Mouse (Mus musculus) embryo, embryonic 10 days (tissue): ENCODE measurements around the gene Cdk1.

ENCODE experiments used
- DNase-seq: peaks from one replicate; pipeline ENCODE4 v3.0.0-alpha.2; 2015; ENCODE audit warnings: low spot score

The Cdk1 gene

DNA sequence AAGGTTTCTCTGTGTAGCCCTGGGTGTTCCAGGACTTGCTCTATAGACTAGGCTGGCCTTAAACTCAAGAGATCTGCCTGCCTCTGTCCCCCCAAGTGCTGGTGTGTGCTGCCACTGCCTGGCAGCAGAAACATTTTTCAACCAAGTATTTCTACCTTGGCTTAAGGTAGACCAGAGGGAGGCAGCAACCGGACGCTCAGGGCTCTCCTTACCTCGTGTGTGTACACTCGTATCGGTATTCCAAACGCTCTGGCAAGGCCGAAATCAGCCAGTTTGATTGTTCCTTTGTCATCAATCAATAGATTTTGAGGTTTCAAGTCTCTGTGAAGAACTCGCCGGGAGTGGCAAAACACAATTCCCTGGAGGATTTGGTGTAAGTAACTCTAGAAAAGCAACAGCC, 10.4 kb downstream of the Cdk1 start:
- DNase-seq: no peak

- no peak for DNase-seq
Observed at GRCm38 (mm10) chr10:69341570-69342227, 11.0 kb downstream of the Cdk1 start.

DNA sequence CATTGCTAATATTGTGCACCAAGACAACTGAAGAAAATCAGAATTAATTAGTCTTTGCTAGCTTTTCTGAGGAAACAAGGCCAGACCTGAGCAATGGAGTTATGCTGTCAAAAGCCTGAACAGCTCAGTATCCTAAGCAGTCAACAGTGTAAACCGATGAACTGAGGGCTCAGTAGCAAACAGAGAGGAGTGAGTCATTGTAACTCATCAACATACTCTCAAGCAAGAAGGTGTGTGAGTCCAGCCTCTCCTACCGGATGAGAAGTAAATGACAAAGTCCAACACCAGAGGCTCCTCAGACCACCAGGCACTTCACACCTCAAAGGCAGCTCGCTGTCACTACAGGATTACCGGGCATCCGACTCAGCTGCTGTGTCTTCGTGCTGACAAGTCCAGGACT, 12.7 kb downstream of the Cdk1 start:
- DNase-seq: no peak

- DNase-seq: no peak
Observed at GRCm38 (mm10) chr10:69336219-69336618, 16.5 kb downstream of the Cdk1 start.

DNA sequence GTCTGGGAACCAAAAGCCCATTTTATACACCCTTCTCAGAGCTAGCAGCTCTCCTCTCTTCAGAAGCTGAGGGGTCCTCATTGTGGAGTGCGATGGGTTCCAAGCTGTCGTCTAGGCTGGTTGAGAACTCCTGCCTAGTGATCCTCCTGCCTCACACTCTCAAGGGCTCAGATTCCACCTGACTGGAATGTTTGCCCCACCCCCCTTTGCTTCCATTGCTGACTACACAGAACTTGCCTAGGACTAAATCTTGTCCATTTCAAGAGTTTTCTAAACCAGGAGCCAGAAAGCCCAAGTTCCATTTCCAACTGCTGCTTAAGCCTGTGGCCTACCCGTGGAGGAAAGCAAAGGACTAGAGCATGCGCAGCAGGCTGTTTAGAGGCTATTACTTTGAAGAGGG, 17.1 kb downstream of the Cdk1 start:
- no peak for DNase-seq

DNA sequence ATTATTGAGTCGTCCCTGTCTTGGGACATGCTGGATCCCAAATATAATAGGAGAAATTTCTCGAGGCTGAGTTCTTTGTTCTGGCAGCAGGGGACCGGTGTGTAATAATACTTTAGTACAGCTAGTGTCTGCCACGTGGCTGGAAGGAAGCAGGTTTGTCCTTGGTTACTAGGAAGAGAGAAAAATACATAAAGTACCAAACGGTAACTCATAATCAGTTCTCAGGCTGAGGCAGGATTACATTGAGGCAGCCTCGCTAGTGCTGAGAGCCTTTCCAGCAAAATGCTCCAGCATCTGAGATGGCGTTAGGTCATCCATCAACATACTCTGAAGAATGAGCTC, 17.6 kb downstream of the Cdk1 start:
- no peak for DNase-seq

DNA sequence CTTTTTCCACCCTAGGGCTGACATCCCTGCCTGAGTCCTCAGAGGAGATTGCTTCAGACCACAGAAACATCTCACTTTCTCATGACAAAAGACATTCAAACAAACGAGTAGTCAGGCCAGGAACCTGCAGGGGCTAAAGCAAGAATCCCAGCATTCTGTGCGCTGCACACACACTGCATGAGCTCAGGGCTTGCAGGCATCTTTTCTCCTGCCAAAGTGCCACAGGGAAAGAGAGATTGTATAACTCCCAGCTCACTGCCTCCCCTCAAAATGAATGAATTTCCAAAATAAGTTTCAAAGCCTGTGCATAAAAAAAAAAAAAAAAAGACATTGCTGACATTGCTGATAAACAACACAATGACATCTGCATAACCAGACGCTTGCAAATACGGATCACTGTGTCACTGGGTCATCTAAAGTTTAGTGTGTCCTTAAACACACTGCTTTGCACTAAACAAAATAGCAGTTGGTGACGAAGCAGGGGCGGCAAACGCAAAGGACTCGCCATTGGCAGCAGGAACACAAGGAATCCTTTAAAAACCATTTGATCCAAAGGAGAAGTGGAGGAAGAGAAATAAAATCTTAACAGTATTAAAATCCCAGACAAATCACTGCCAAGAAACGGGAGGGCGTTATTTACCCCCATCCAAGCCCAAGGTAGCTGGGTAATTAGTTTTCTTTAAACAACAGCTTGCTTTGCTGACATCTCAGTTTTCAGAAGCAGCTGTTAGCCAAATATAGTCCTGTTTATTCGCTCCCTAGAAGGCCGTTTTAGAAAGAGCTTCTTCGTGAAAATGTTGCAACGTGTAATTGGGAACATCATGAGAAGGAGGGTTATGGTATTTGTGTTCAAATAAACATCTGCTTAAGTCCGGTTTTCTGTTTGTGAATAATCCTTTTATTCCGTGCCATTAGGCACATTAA, 18.2 kb downstream of the Cdk1 start:
- DNase-seq: no peak

DNA sequence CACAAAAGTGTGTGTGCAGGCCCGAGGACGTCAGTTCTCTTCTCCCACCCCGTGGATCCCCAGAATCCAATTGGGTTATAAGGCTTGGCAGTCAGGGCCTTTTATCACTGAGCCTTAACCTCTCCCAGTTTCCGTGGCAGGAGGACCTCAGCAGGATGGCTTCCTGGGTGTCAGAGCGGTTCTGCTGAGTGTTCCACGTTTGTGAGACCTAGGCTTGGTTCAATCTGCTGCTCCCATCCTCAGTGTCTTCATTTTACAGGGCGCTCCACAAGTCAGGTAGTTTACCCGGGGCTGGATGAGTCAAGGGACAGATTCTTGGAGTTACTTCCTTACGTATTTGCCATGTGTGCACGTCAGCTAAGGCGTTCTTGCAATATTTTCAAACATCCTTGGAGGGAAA, 19.5 kb downstream of the Cdk1 start:
- DNase-seq: no peak

DNA sequence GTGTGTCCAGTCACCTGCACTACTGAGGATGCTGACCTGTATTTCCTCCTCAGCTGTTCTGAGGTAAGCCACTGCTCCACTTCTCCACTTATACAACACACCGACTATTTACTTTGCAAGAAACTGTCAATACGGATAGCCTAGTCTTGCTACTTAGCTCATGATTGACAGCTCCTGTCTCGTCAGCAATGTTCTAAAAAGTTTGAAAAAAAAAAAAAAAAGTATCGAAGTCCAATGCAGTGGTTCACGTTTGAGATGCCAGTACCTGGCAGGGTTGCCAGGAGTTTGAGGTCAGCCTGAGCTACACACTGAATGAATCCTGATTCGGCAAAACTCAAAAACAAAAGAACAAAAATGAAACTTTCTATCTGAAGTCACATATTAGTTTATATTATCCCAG, 21.5 kb downstream of the Cdk1 start:
- DNase-seq: no peak

DNA sequence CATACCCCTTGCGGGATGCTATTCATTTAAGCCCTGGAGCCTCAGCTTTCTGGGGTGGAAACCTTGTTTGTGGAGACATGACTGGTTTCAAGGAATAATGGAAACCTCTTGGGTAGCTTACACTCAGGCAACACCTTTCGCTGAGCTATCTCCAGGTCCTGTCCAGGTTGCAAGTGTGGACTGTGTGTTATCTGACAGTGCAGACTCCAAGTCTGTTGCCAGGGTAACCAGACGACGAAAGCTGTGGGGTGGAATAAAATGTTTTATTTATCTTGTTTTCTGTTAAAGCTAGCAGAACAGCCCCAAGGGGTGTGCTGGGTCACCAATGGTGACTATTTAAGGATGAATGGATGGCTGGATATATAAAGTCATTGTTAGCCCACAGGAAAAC, 24.1 kb downstream of the Cdk1 start:
- no peak for DNase-seq

GRCm38 (mm10) chr10:69328029-69328655, 24.6 kb downstream of the Cdk1 start:
- DNase-seq: no peak

DNA sequence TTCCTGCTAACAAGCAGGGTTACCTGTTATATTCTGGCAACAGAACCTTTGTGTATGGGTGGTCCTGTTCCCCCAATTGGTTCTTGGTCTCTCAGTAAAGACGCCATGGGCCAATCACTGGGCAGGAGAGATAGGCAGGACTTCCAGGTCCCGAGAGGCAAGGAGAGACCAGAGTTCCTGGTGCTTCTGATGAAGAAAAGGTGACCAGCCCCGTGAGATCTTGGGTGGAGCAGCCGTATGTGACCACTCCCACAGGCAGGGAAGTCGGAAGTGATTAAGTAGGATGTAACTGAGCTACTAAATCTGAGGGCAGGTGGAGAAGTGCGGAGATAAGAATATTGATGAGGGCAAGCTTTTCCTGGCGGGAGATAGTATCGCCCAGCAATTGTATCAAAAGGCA, 25.4 kb downstream of the Cdk1 start:
- DNase-seq: no peak

DNA sequence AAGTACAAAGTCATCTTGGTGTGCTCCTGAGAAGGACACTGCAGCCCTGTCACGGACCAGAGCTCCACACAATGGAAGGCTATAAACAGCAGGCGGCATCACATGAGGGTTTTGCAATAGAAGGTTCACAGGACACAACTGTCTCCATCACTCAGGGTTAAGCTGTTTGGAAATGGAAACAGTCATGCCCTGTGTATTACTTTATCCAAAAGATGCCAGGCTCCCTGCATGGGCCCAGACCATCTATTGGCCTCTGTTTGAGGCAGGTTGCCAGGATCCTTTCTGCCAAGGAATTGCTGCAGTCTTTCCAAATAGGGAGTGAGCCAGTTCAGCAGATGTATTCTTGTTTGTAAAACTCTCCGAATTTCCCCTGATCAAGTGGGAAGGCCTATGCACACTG, 26.3 kb downstream of the Cdk1 start:
- DNase-seq: no peak

DNA sequence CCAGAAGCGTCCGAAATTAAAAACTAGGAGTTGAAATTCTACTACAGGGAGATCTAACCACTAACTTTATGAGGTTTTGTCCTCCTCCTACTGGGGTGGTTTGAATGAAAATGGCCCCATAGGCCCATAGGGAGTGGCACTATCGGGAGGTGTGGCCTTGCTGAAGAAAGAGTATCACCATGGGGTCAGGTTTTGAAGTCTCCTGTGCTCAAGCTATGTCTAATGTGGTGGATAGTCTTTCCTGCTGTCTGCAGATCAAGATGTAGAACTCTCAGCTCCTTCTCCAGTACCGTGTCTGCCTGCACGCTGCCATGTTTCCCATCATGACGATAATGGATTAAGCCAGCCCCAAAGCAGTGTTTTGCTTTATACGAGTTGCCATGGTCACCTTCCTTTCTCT, 27.9 kb downstream of the Cdk1 start:
- no peak for DNase-seq

DNA sequence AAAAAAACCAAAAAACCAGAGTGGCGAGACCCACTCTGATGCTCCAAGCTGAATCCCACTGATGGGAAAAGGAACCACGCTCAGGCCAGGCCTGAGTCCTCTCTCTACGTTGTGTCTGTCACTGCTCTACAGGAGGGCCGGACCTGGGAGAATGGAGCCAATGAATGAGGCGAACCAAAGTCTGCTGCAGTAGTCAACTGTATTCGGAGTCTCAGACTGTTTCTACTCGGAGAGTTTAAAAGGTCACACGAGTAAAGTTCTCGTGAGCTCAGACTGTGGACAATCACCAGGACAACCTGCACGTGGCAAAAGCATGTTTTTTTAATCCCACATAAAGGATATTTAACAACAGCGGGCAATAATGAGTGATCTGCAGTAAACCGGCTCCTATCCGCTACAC, 28.8 kb downstream of the Cdk1 start:
- no peak for DNase-seq

GRCm38 (mm10) chr10:69321519-69322035, 31.2 kb downstream of the Cdk1 start:
- DNase-seq: no peak

- DNase-seq: peak; percentile 91
Observed at GRCm38 (mm10) chr10:69320667-69321518, 31.8 kb downstream of the Cdk1 start.

- no peak for DNase-seq
Observed at GRCm38 (mm10) chr10:69318514-69318913, 34.2 kb downstream of the Cdk1 start.

DNA sequence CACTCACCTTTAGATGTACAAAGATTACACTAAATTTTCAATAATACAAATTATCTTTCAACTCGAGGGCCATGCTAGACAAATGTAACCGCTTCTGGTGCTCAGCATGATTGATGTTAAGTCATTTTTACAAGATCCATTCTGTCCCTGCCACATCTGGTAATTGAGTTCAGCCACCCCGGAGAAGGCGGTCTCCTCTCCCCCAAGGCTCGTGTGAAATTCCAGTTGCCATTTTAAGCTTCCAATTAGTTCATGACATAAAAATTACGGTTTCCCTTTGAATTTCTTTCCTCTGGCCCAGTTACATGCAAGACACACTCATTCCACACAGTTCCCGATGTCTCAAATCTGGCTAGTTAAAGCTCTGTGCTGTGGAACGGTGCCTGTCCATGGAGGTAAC, 38.8 kb downstream of the Cdk1 start:
- DNase-seq: no peak

- DNase-seq: no peak
Observed at GRCm38 (mm10) chr10:69311867-69312266, 40.9 kb downstream of the Cdk1 start.

- no peak for DNase-seq
Observed at GRCm38 (mm10) chr10:69309109-69309508, 43.6 kb downstream of the Cdk1 start.

DNA sequence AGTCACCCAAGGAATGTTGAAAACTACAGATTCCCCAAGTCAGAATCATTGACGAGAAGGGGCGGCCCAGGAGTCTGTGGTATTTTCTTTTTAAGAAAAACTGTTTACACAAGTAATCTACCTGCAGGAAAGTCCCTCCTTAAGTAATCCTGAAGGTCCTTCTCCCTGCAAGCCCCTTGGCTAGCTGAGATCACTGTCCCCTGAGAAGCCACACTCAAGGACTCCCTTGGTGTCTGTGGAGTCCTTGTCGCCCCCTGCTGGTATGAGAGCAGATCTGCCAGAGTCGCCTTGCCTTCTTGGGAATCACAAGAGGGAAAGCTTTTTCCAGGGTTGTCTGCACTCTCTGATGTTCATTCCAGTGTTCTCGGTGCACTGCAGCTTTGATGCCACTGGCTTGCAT, 45.7 kb downstream of the Cdk1 start:
- DNase-seq: peak; percentile 93
